Mouse (Mus musculus) forebrain, embryonic 10.5 days (tissue): Measurements from ENCODE around the gene Dusp2. TPM values are rescaled to one million over a fixed set of nuclear protein-coding genes. Genes with fewer than 3 reads are reported as not detected.

Experiments
- DNase-seq: peaks from one replicate; pipeline ENCODE4 v3.0.0-alpha.2; 2017; ENCODE audit warnings: low spot score; ENCODE audit errors: extremely low spot score
- H3K27ac ChIP-seq: fragments of 300-500 bp; sonication (generic); 2 replicates; pipeline ENCODE4 v1.5.1; 2016; ENCODE audit warnings: mild to moderate bottlenecking
- H3K27me3 ChIP-seq: fragments of 300-500 bp; sonication (generic); 2 replicates; pipeline ENCODE4 v1.6.1; 2016; ENCODE audit warnings: mild to moderate bottlenecking; ENCODE audit not compliant: poor library complexity, severe bottlenecking
- H3K36me3 ChIP-seq: fragments of 300-500 bp; sonication (generic); replicated peaks from 2 replicates; pipeline ENCODE4 v1.6.1; 2016; ENCODE audit warnings: mild to moderate bottlenecking, moderate library complexity
- H3K4me1 ChIP-seq: fragments of 300-500 bp; sonication (generic); 2 replicates; pipeline ENCODE4 v1.6.1; 2016
- H3K4me3 ChIP-seq: fragments of 300-500 bp; sonication (generic); 2 replicates; pipeline ENCODE4 v1.5.1; 2016; ENCODE audit warnings: mild to moderate bottlenecking, moderate library complexity
- H3K9me3 ChIP-seq: fragments of 300-500 bp; sonication (generic); 2 replicates; pipeline ENCODE4 v1.6.1; 2016; ENCODE audit warnings: mild to moderate bottlenecking, moderate library complexity
- WGBS: fragments of 180-500 bp; shearing (Covaris S2); methylation state at CpG from one replicate; pipeline ENCODE4 v1.1.7; 2016; 5-methylcytosine and 5-hydroxymethylcytosine counted together
- polyA plus RNA-seq: library from polyadenylated mRNA; unstranded; fragments of >200 nt; fragmentation: Nextera tagmentation; extraction: Ambion mirVana; gene quantifications from 2 replicates; pipeline ENCODE4 v1.2.1, GENCODE M21; 2016

Dusp2 gene
- polyA plus RNA-seq, 1 experiment from 2014 or later, result 4.1 TPM

- Histone ChIP-seq H3K4me1 (no peaks in the 10 kb centered on the region), H3K27me3 (no peaks in the 10 kb centered on the region), H3K9me3 (no peaks in the 10 kb centered on the region), H3K4me3 (no peak overlapping the region), H3K27ac (no peak overlapping the region), H3K36me3 (no peaks in the 10 kb centered on the region)
- DNase-seq, result no peak
- 82% methylated on average over 1 of the region's 1 CpGs for WGBS
Observed at GRCm38 (mm10) chr2:127311193-127311592, 24.8 kb upstream of the Dusp2 start.

DNA sequence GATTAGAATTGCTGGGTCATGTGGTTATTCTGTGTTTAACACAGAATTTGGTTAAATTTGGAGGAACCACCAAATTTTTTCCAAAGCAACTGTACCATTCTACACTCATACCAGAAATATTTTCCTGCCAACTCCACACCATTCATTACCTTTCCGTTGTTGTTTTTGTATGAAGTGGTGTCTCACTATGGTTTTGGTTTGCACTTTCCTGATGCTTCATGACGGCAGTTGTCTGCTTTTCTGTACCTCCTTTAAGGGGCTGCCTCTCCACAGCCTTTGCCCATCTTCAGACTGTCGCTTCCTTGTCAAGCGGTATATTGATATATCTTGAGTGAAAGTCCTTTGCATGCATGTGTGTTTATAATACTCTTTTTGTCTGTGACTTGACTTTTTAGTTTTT lies 23.2 kb upstream of the Dusp2 start:
- no peaks in the 10 kb centered on the region for H3K36me3 ChIP-seq
- no peaks in the 10 kb centered on the region for H3K4me1 ChIP-seq
- DNase-seq, result no peak
- H3K27me3 ChIP-seq, result no peaks in the 10 kb centered on the region
- H3K4me3 ChIP-seq, result no peak overlapping the region
- 95% methylated on average over 4 of the region's 4 CpGs for WGBS
- H3K27ac ChIP-seq, result no peak overlapping the region
- no peaks in the 10 kb centered on the region for H3K9me3 ChIP-seq

DNA sequence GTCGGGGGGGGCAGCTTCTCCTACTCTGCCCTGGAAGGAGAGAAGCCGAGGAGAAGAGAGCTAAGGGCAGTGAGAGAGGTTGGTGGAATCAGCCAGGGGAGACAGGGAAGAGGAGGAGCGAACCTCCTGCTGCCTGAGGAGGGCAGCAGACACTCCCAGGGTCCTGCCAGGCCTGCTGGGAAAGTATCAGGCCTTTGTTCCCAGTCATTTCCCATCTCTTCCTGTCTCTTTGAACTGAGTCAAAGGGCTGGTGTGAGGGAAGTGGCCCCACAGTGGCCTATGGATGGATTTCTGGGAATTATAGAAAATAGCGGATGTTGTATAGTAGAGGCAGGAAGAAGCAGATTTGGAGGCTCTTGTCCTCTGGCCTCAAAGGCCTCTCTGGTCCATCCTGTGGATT lies 22.1 kb upstream of the Dusp2 start:
- Histone ChIP-seq H3K27me3 (no peaks in the 10 kb centered on the region), H3K27ac (peak overlapping the region; percentile 51; the same call in 1 of the 2 replicates), H3K4me1 (no peaks in the 10 kb centered on the region), H3K4me3 (no peak overlapping the region), H3K9me3 (no peaks in the 10 kb centered on the region), H3K36me3 (no peaks in the 10 kb centered on the region)
- DNase-seq, result no peak
- 58% methylated on average over 4 of the region's 4 CpGs for WGBS

- Histone ChIP-seq H3K9me3 (no peaks in the 10 kb centered on the region), H3K4me3 (no peak overlapping the region), H3K27me3 (no peaks in the 10 kb centered on the region), H3K4me1 (no peaks in the 10 kb centered on the region), H3K27ac (peak overlapping the region; percentile 51; the same call in 1 of the 2 replicates), H3K36me3 (no peaks in the 10 kb centered on the region)
- 77% methylated on average over 6 of the region's 6 CpGs for WGBS
- DNase-seq, result no peak
Observed at GRCm38 (mm10) chr2:127314467-127315154, 21.3 kb upstream of the Dusp2 start.

DNA sequence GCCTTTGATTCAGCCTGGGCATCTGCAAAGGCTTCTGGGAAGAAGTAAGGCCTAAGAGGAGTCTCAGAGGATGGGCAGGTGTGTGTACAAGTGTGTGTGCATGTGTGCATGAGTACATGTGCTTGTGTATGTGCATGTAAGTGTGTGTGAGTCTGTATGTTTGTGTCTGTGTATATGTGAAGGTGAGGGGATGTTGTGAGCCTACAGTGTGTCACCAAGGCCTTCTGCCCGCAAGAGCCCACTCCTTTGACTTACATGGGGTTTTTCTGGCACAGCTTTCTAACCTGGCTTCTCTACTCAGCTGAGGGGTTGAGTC lies 20.8 kb upstream of the Dusp2 start:
- no peaks in the 10 kb centered on the region for H3K4me1 ChIP-seq
- H3K9me3 ChIP-seq, result no peaks in the 10 kb centered on the region
- no peak overlapping the region for H3K4me3 ChIP-seq
- no peak for DNase-seq
- no peaks in the 10 kb centered on the region for H3K36me3 ChIP-seq
- no peak overlapping the region for H3K27ac ChIP-seq
- no peaks in the 10 kb centered on the region for H3K27me3 ChIP-seq
- 100% methylated on average over 1 of the region's 1 CpGs for WGBS

DNA sequence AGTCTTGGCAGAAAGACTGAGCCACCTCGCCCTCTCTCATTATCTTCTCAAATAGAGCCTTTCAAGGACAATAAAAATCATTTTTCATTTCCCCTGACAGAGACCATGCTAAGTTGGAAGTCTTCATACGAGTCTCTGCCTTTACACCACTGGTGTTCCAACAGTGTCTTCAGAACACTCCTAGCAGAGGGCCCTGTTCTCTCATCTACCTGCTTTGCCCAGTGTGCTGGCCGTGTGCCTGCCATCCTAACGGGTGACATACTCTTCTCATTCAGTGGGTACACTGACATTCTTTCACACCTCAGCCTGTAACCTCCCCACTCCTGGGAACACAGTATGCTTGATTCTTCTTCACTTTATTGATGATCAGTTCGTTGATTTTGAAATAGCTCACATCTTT lies 19.5 kb upstream of the Dusp2 start:
- Histone ChIP-seq H3K4me1 (no peaks in the 10 kb centered on the region), H3K27ac (no peak overlapping the region), H3K4me3 (no peak overlapping the region), H3K9me3 (no peaks in the 10 kb centered on the region), H3K27me3 (no peaks in the 10 kb centered on the region), H3K36me3 (no peaks in the 10 kb centered on the region)
- 80% methylated on average over 5 of the region's 5 CpGs for WGBS
- no peak for DNase-seq

GRCm38 (mm10) chr2:127318136-127318535 lies 17.8 kb upstream of the Dusp2 start:
- DNase-seq, result no peak
- no peaks in the 10 kb centered on the region for H3K27me3 ChIP-seq
- H3K9me3 ChIP-seq, result no peaks in the 10 kb centered on the region
- H3K36me3 ChIP-seq, result no peaks in the 10 kb centered on the region
- H3K4me3 ChIP-seq, result no peak overlapping the region
- no peak overlapping the region for H3K27ac ChIP-seq
- 0 out of 2 replicates have a peak, but pooled peaks cover 4% of the 10 kb centered on the region for H3K4me1 ChIP-seq
- WGBS, result 90% methylated on average over 4 of the region's 4 CpGs

- 84% methylated on average over 4 of the region's 4 CpGs for WGBS
- no peaks in the 10 kb centered on the region for H3K36me3 ChIP-seq
- H3K27ac ChIP-seq, result no peak overlapping the region
Observed at GRCm38 (mm10) chr2:127319071-127319470, 16.9 kb upstream of the Dusp2 start.

GRCm38 (mm10) chr2:127322671-127323285 lies 13.2 kb upstream of the Dusp2 start:
- Histone ChIP-seq H3K4me1 (peaks cover 14% of the 10 kb centered on the region), H3K4me3 (no peak overlapping the region), H3K9me3 (no peaks in the 10 kb centered on the region), H3K36me3 (no peaks in the 10 kb centered on the region), H3K27ac (no peak overlapping the region), H3K27me3 (no peaks in the 10 kb centered on the region)
- 84% methylated on average over 6 of the region's 6 CpGs for WGBS
- no peak for DNase-seq

More at GRCm38 (mm10) chr2:127319071-127319470, 16.9 kb upstream of the Dusp2 start:
- H3K4me1 ChIP-seq, result peaks cover 13% of the 10 kb centered on the region
- H3K27me3 ChIP-seq, result no peaks in the 10 kb centered on the region
- no peak overlapping the region for H3K4me3 ChIP-seq
- H3K9me3 ChIP-seq, result no peaks in the 10 kb centered on the region
- DNase-seq, result no peak

DNA sequence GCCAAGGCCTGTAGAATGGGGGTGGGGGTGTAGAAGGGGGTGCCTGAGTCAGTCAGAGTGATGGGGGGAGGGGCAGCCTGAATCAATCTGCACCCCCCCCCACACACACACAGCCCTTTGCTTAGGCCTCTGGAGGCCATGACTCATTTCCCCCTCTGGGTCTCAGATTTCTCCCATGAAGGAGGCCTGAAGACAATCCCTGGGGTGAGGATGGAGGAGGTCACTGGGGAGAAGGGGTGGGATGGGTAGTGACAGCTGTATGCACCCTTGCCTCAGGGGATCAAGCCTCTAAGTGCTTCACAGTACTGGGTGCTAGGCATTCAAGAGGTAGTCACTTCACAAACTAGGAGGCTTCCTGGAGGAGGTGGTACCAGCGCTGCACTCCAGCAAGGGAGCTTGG lies 12.3 kb upstream of the Dusp2 start:
- DNase-seq, result no peak
- H3K27ac ChIP-seq, result no peak overlapping the region
- no peaks in the 10 kb centered on the region for H3K27me3 ChIP-seq
- no peak overlapping the region for H3K4me3 ChIP-seq
- no peaks in the 10 kb centered on the region for H3K36me3 ChIP-seq
- H3K4me1 ChIP-seq, result peaks cover 17% of the 10 kb centered on the region
- H3K9me3 ChIP-seq, result no peaks in the 10 kb centered on the region
- WGBS, result 81% methylated on average over 1 of the region's 1 CpGs

DNA sequence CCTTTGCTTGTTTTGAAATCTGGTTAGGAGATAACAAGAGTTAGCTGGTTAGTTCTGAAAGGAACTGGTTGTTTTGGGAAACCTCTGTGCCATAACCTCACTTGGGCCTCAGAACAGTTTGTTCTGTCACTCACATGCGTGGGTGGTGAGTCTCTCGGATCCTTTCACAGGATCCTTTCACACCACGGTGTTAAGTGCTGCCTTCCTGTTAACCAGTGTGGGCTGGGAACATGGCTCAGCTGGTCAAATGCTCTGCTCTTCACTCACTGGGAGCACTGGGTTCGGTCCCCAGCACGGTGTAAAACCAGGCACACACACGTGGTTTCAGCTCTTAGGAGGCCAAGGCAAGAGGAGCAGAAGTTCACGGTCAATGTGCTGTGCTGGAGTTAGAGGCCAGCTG lies 11.5 kb upstream of the Dusp2 start:
- no peaks in the 10 kb centered on the region for H3K9me3 ChIP-seq
- H3K27me3 ChIP-seq, result no peaks in the 10 kb centered on the region
- 81% methylated on average over 7 of the region's 7 CpGs for WGBS
- H3K4me1 ChIP-seq, result peaks cover 17% of the 10 kb centered on the region
- no peak overlapping the region for H3K4me3 ChIP-seq
- H3K36me3 ChIP-seq, result no peaks in the 10 kb centered on the region
- H3K27ac ChIP-seq, result no peak overlapping the region
- DNase-seq, result no peak

DNA sequence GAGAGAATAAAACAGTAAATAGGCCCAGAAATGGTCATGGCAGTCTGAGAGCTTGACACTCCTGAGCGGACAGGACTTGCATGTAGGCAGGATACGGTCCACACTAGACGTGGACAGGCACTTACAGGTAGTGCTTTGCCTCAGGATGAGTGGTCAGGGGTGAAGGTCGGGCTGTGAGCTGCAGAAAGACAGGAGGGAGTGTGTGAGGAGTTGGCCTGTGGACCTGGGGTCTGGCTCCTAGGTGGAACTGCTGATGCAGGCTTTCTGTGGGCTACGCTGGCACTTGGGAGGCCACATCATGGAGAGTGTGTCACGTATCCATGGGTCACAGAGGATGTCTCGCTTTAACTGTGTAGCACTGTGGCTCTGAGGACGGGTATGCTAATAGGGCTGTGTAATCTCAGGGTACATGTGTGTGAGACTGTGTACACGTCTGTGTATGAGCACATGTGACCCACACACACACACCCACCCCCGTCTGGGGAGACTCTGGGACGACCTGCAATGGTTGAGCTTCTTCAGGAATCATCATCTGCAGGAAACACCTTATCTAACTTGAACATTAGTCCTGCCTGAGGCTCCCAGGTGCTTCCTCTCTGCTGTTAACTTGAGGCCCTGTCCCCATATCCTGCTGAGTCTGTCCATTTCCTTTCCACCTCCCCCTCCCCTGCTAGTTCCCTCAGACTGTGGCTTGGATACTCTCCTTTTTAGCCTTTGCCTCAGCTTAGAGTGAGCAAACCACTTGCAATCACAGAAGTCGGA lies 7.7 kb upstream of the Dusp2 start:
- Histone ChIP-seq H3K27me3 (no peaks in the 10 kb centered on the region), H3K36me3 (no peaks in the 10 kb centered on the region), H3K4me1 (peaks cover 17% of the 10 kb centered on the region), H3K27ac (0 out of 2 replicates have a peak overlapping the region, but pooled peaks have one; percentile 44), H3K4me3 (no peak overlapping the region), H3K9me3 (no peaks in the 10 kb centered on the region)
- no peak for DNase-seq
- WGBS, result 81% methylated on average over 12 of the region's 12 CpGs
